Mouse (Mus musculus): ENCODE results near the gene Mrgpra1. TPM values are rescaled to one million over a fixed set of nuclear protein-coding genes. Genes with fewer than 3 reads are reported as not detected.
"Not testable (repeated sequence)": the region's sequence is repeated elsewhere in the genome, so short reads cannot be mapped to it uniquely, and the experiment has no call there.

Gene Mrgpra1
- polyA plus RNA-seq (2014; fragmentation: Nextera tagmentation; extraction: Ambion mirVana) = not detected in 2 replicates

DNA sequence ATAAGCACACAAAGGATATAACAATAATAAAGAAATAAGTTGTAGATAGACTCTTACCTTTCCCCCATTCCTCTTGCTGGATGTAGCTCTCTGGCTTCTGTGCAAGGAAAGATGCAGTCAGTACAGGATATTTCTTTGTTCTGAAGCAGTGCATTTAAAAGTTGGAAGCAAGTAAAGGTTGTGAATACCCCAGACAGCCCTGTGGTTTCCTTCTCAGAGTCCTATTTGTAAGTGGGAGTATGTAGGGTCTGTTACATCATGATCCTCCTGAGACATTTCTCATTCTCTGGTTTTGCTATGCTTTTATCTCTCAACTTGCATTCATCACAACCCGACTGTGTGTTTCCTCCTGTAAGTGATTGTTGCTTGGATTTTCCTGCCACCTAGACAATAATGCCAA lies at the start of gene Mrgpra1:
Mrgpra1 (minus strand) TSS at position 101 of the 400 bp plus-strand sequence.
- Histone ChIP-seq H3K4me3 (ENCODE audit: low read length) (no peak within 1 kb of the TSS), H3K4me2 (replicated peaks; ENCODE audit: low read depth, low read length) (no peak within 1 kb of the TSS), H3K4me1 (ENCODE audit: control insufficient read depth, insufficient read depth, low read length) (no peaks in the 10 kb centered on the region), H3K27ac (ENCODE audit: low read depth, low read length) (no peak within 1 kb of the TSS), H3K9me3 (ENCODE audit: control insufficient read depth, low read length) (peaks cover 17% of the 10 kb centered on the region), H3K36me3 (ENCODE audit: control insufficient read depth, insufficient read depth, low read length) (no peaks in the 10 kb centered on the region), H3K9ac (ENCODE audit: low read depth, low read length) (no peak within 1 kb of the TSS), H3K27me3 (ENCODE audit: control insufficient read depth, insufficient read depth, low read length) (no peaks in the 10 kb centered on the region)
- 83% methylated on average over 1 of the region's 1 CpGs for WGBS
- no peak for ATAC-seq (ENCODE audit: low FRiP score, low TSS enrichment)

DNA sequence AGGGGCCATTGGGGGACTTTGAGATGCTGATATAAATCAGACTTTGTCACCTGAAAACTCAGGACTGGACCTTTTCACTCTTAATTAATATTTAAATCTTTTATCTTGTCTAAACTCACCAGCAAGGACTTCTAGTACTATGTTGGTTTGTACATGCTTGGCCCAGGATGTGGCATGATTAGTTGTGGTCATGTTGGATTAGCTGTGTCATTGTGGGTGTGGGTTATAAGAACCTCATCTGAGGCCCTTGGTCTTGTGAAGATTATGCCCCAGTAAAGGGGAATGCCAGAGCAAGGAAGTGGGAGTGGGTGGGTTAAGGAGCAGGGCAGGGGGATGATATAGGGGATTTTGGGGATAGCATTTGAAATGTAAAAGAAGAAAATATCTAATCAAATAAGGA lies 47.1 kb upstream of the Mrgpra1 start:
- no peak overlapping the region for H3K4me3 ChIP-seq (ENCODE audit: low read length)

DNA sequence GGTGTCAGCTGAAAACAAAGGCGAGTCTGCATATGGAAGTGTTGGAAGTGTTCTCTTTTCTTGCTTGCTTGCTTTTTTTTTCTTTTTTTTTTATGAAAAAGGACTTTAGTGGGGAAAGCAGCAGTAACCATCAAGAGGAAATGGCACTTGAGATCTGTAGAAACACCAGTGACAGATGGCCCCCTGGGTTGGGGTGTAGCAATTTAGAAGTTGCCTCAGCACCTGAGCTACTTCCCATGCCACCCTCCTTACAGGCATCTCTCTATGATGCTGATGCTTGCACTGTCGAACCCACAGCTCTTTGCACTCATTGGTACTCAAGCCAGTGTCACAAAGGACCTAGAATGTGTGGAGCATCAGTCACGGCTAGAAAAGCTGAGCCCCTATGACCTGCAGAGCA lies 5.6 kb downstream of the Mrgpra1 start:
- no peak for ATAC-seq (ENCODE audit: low FRiP score, low TSS enrichment)
- Histone ChIP-seq H3K27me3 (ENCODE audit: control insufficient read depth, insufficient read depth, low read length) (no peaks in the 10 kb centered on the region), H3K4me3 (ENCODE audit: low read length) (no peak overlapping the region), H3K4me2 (replicated peaks; ENCODE audit: low read depth, low read length) (no peak overlapping the region), H3K9ac (ENCODE audit: low read depth, low read length) (no peak overlapping the region), H3K36me3 (ENCODE audit: control insufficient read depth, insufficient read depth, low read length) (no peaks in the 10 kb centered on the region), H3K4me1 (ENCODE audit: control insufficient read depth, insufficient read depth, low read length) (no peaks in the 10 kb centered on the region), H3K27ac (ENCODE audit: low read depth, low read length) (no peak overlapping the region), H3K9me3 (ENCODE audit: control insufficient read depth, low read length) (peaks cover 3% of the 10 kb centered on the region; the same call in 1 of the 2 replicates)
- WGBS = 68% methylated on average over 3 of the region's 3 CpGs

More for the DNA sequence above, 47.1 kb upstream of the Mrgpra1 start:
- no peak for ATAC-seq (ENCODE audit: low FRiP score, low TSS enrichment)
- Histone ChIP-seq H3K9me3 (ENCODE audit: control insufficient read depth, low read length) (peaks cover 9% of the 10 kb centered on the region; the same call in 1 of the 2 replicates), H3K4me2 (replicated peaks; ENCODE audit: low read depth, low read length) (no peak overlapping the region), H3K9ac (ENCODE audit: low read depth, low read length) (no peak overlapping the region), H3K27me3 (ENCODE audit: control insufficient read depth, insufficient read depth, low read length) (no peaks in the 10 kb centered on the region), H3K27ac (ENCODE audit: low read depth, low read length) (no peak overlapping the region), H3K36me3 (ENCODE audit: control insufficient read depth, insufficient read depth, low read length) (no peaks in the 10 kb centered on the region), H3K4me1 (ENCODE audit: control insufficient read depth, insufficient read depth, low read length) (no peaks in the 10 kb centered on the region)

DNA sequence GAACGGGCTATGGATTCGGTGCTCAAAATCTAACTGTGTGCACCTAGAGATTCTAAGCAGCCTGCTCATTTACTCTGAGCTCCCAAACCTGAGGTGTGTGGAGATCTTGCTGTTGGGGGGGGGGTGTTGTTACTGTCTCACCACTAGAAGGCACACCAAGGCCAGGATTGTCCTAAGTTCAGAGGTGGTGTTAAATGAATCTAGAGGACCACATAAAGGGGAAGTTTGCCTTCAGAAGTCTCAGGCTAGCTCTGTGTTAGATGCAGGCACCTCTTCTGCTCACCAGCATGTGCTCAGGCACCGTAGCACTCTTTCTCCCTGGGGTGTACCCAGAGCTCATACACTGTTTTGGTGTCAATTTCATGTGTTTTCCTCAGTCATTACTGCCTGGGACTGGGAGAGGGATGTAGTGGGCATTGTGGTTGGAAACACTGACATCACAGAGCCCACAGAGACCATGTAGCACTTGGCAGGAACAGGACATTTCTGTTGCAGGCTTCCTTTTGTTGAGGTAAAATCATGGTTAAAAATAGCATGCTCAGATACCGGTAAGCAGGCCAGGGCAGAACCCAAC lies 8.0 kb downstream of the Mrgpra1 start:
- Histone ChIP-seq H3K27me3 (ENCODE audit: control insufficient read depth, insufficient read depth, low read length) (no peaks in the 10 kb centered on the region), H3K9ac (ENCODE audit: low read depth, low read length) (no peak overlapping the region), H3K4me3 (ENCODE audit: low read length) (no peak overlapping the region), H3K9me3 (ENCODE audit: control insufficient read depth, low read length) (peaks cover 11% of the 10 kb centered on the region), H3K4me1 (ENCODE audit: control insufficient read depth, insufficient read depth, low read length) (no peaks in the 10 kb centered on the region), H3K4me2 (replicated peaks; ENCODE audit: low read depth, low read length) (no peak overlapping the region), H3K36me3 (ENCODE audit: control insufficient read depth, insufficient read depth, low read length) (no peaks in the 10 kb centered on the region), H3K27ac (ENCODE audit: low read depth, low read length) (no peak overlapping the region)
- ATAC-seq (ENCODE audit: low FRiP score, low TSS enrichment) = no peak
- WGBS = 89% methylated on average over 4 of the region's 4 CpGs

DNA sequence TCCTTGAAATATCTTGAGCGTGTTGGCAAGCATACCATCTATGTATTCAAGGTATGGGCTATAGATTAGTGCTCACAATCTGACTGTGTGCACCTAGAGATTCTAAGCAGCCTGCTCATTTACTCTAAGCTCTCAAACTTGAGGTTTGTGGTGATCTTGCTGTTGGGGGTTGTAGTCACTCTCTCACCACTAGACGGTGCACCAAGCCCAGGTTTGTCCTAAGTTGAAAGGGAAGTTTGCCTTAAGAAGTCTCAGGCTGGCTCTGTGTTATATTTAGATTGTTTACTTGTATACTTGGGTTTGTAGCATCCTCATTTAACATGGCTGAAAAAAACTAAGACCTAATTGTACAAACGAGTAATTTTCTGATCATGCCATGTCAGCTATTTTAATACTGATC lies 12.2 kb downstream of the Mrgpra1 start:
- WGBS = 86% methylated on average over 3 of the region's 3 CpGs
- not testable (repeated sequence) for H3K27ac ChIP-seq (ENCODE audit: low read depth, low read length); H3K4me2 ChIP-seq (replicated peaks; ENCODE audit: low read depth, low read length); H3K4me3 ChIP-seq (ENCODE audit: low read length); H3K36me3 ChIP-seq (ENCODE audit: control insufficient read depth, insufficient read depth, low read length); H3K9ac ChIP-seq (ENCODE audit: low read depth, low read length); H3K4me1 ChIP-seq (ENCODE audit: control insufficient read depth, insufficient read depth, low read length); ATAC-seq (ENCODE audit: low FRiP score, low TSS enrichment); H3K27me3 ChIP-seq (ENCODE audit: control insufficient read depth, insufficient read depth, low read length); H3K9me3 ChIP-seq (ENCODE audit: control insufficient read depth, low read length)

DNA sequence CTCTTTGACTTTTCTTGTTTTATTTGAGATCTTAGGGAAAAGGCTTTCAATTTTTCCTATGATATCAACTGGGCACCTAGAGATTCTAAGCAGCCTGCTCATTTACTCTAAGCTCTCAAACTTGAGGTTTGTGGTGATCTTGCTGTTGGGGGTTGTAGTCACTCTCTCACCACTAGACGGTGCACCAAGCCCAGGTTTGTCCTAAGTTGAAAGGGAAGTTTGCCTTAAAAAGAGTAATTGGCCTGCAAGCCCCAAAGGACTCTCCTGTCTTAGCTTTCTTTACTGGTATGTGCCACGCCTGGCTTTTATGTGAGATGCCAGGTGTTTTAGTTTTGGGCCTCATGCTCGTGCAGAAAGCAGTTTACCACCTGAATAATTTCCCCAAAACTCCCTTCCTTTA lies 12.7 kb downstream of the Mrgpra1 start:
- H3K9ac ChIP-seq (ENCODE audit: low read depth, low read length); H3K27me3 ChIP-seq (ENCODE audit: control insufficient read depth, insufficient read depth, low read length); H3K9me3 ChIP-seq (ENCODE audit: control insufficient read depth, low read length); H3K27ac ChIP-seq (ENCODE audit: low read depth, low read length); H3K4me2 ChIP-seq (replicated peaks; ENCODE audit: low read depth, low read length); ATAC-seq (ENCODE audit: low FRiP score, low TSS enrichment); H3K36me3 ChIP-seq (ENCODE audit: control insufficient read depth, insufficient read depth, low read length); H3K4me1 ChIP-seq (ENCODE audit: control insufficient read depth, insufficient read depth, low read length); H3K4me3 ChIP-seq (ENCODE audit: low read length): not testable (repeated sequence)
- WGBS = 70% methylated on average over 3 of the region's 3 CpGs

DNA sequence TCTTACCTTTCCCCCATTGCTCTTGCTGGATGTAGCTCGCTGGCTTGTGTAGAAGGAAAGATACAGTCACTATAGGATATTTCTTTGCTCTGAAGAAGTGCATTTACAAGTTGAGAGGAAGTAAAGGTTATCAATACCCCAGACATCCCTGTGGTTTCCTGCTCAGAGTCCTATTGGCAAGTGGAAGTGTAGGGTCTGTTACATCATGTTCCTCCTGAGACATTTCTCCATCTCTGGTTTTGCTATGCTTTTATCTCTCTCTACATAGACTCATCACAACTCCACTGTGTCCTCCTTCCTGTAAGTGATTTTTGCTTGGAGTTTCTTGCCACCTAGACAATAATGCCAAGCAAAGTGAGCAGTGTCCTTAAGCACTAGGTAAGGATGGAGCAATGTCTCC lies 35.7 kb downstream of the Mrgpra1 start:
- WGBS = 69% methylated on average over 1 of the region's 1 CpGs

DNA sequence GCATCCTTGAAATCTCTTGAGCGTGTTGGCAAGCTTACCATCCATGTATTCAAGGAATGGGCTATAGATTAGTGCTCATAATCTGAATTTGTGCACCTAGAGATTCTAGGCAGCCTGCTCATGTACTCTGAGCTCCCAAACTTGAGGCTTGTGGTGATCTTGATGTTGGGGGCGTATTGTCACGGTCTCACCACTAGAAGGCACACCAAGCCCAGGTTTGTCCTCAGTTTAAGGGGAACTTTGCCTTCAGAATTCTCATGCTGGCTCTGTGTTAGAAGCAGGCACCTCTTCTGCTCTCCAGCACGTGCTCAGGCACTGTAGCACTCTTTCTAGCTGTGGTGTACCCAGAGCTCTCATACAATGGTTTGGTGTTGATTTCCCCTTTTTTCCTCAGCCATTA lies 41.8 kb downstream of the Mrgpra1 start:
- no peak for ATAC-seq (ENCODE audit: low FRiP score, low TSS enrichment)
- WGBS = 38% methylated on average over 4 of the region's 4 CpGs

More for the DNA sequence above, 35.7 kb downstream of the Mrgpra1 start:
- Histone ChIP-seq H3K4me2 (replicated peaks; ENCODE audit: low read depth, low read length) (no peak overlapping the region), H3K4me1 (ENCODE audit: control insufficient read depth, insufficient read depth, low read length) (no peaks in the 10 kb centered on the region), H3K9me3 (ENCODE audit: control insufficient read depth, low read length) (0 out of 2 replicates have a peak, but pooled peaks cover 2% of the 10 kb centered on the region), H3K27ac (ENCODE audit: low read depth, low read length) (no peak overlapping the region), H3K36me3 (ENCODE audit: control insufficient read depth, insufficient read depth, low read length) (no peaks in the 10 kb centered on the region), H3K27me3 (ENCODE audit: control insufficient read depth, insufficient read depth, low read length) (no peaks in the 10 kb centered on the region), H3K4me3 (ENCODE audit: low read length) (no peak overlapping the region), H3K9ac (ENCODE audit: low read depth, low read length) (no peak overlapping the region)
- ATAC-seq (ENCODE audit: low FRiP score, low TSS enrichment) = no peak

DNA sequence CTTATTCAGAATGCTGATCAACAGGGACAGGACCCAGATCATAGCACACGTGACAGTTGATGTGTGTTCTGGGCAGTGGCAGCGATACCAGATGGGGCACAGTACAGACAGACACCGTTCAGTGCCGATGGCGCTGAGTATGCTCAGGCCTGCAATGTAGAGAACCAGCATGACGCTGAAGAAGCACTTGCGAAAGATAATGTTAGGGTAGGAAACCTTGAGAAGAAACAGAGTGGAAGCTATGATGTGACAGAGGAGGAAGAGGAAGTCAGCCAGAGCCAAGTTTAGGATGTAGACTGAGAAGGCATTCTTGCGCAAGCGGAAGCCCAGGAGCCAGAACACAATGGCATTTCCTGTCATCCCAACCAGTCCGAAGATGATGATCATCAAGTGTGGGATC lies 44.2 kb downstream of the Mrgpra1 start:
- H3K4me2 ChIP-seq (replicated peaks; ENCODE audit: low read depth, low read length) = no peak overlapping the region
- H3K9me3 ChIP-seq (ENCODE audit: control insufficient read depth, low read length) = 0 out of 2 replicates have a peak, but pooled peaks cover 2% of the 10 kb centered on the region
- H3K27ac ChIP-seq (ENCODE audit: low read depth, low read length) = no peak overlapping the region
- H3K36me3 ChIP-seq (ENCODE audit: control insufficient read depth, insufficient read depth, low read length) = no peaks in the 10 kb centered on the region
- 91% methylated on average over 10 of the region's 10 CpGs for WGBS
- no peak for ATAC-seq (ENCODE audit: low FRiP score, low TSS enrichment)
- no peak overlapping the region for H3K4me3 ChIP-seq (ENCODE audit: low read length)
- H3K27me3 ChIP-seq (ENCODE audit: control insufficient read depth, insufficient read depth, low read length) = no peaks in the 10 kb centered on the region
- no peaks in the 10 kb centered on the region for H3K4me1 ChIP-seq (ENCODE audit: control insufficient read depth, insufficient read depth, low read length)
- H3K9ac ChIP-seq (ENCODE audit: low read depth, low read length) = no peak overlapping the region

More for the DNA sequence above, 41.8 kb downstream of the Mrgpra1 start:
- Histone ChIP-seq H3K9me3 (ENCODE audit: control insufficient read depth, low read length) (0 out of 2 replicates have a peak, but pooled peaks cover 2% of the 10 kb centered on the region), H3K4me3 (ENCODE audit: low read length) (no peak overlapping the region), H3K27ac (ENCODE audit: low read depth, low read length) (no peak overlapping the region), H3K4me1 (ENCODE audit: control insufficient read depth, insufficient read depth, low read length) (no peaks in the 10 kb centered on the region), H3K36me3 (ENCODE audit: control insufficient read depth, insufficient read depth, low read length) (no peaks in the 10 kb centered on the region), H3K27me3 (ENCODE audit: control insufficient read depth, insufficient read depth, low read length) (no peaks in the 10 kb centered on the region), H3K9ac (ENCODE audit: low read depth, low read length) (no peak overlapping the region), H3K4me2 (replicated peaks; ENCODE audit: low read depth, low read length) (no peak overlapping the region)

Measured in kidney, embryonic 14.5 days (tissue).